Mouse (Mus musculus) olfactory bulb, adult 2 months (tissue): ENCODE results near the gene Dtx1. TPM values are rescaled to one million over a fixed set of nuclear protein-coding genes. Genes with fewer than 3 reads are reported as not detected.

ENCODE experiments used
- H3K27ac ChIP-seq: fragments of 200-500 bp; 2 replicates; pipeline ENCODE4 v1.5.1; 2012; ENCODE audit warnings: low read depth, low read length; ENCODE audit not compliant: insufficient read depth
- H3K4me1 ChIP-seq: fragments of 200-500 bp; 2 replicates; pipeline ENCODE4 v1.6.1; 2012; ENCODE audit warnings: low read length; ENCODE audit not compliant: control insufficient read depth, insufficient read depth
- H3K4me3 ChIP-seq: fragments of 200-500 bp; 2 replicates; pipeline ENCODE4 v1.5.1; 2012; ENCODE audit warnings: mild to moderate bottlenecking, low read depth, low read length, moderate library complexity; ENCODE audit not compliant: insufficient read depth
- CTCF ChIP-seq: fragments of 200-500 bp; IDR thresholded peaks from 2 replicates; pipeline ENCODE4 v1.5.1; 2012; ENCODE audit warnings: low read depth, mild to moderate bottlenecking, low read length, moderate library complexity; ENCODE audit not compliant: insufficient read depth
- POLR2A ChIP-seq: fragments of 200-500 bp; IDR thresholded peaks from 2 replicates; pipeline ENCODE4 v1.6.1; 2012; ENCODE audit warnings: mild to moderate bottlenecking, low read depth, low read length, moderate library complexity; ENCODE audit not compliant: insufficient read depth
- WGBS: fragments of 180-500 bp; shearing (Covaris S2); methylation state at CpG from one replicate; pipeline ENCODE4 v1.1.7; 2018; 5-methylcytosine and 5-hydroxymethylcytosine counted together
- polyA plus RNA-seq: library from polyadenylated mRNA; stranded (reverse); fragments of >200 nt; gene quantifications from 2 replicates; pipeline ENCODE4 v1.2.4, GENCODE M21; 2012; ENCODE audit warnings: low replicate concordance; ENCODE audit not compliant: missing spikeins, insufficient read depth, insufficient read length

Dtx1 gene
- polyA plus RNA-seq, 1 experiment: not detected

GRCm38 (mm10) chr5:120729319-120729718 lies 17.6 kb upstream of the Dtx1 start:
- TF ChIP-seq POLR2A (no peak), CTCF (no peak)
- Histone ChIP-seq H3K27ac (no peak overlapping the region), H3K4me1 (peaks cover 13% of the 10 kb centered on the region), H3K4me3 (no peak overlapping the region)
- 30% methylated on average over 10 of the region's 10 CpGs for WGBS

DNA sequence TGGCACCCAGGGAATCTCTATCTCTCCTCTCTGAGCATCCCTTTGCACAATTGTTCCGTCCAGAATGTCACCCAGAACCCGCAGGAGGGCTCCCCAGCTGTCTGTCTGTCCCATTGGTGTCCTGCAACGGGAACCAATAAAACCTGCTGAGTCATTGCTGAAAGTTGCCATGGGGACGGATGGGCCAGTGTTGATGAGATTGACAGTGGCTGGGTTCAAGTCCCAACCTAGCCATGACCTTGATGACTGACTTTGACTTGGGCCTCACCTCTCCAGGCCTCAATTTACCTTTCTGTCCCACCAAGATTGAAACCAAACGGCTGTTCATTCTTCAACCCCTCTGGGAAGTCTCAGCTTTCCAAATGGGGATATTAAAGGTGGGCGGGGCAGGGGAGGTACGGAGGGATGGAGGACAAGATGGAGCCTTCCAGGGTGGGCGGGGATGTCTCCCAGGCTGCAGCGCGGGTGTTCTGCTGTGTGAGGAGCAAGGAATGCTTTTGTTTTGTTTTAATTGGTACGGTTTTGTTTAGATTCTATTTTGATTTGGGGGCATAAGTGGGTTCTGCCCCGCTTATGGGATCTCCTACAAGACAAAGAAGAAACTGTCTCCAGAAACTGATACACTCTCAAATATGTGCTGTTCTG lies 14.2 kb upstream of the Dtx1 start:
- WGBS: 48% methylated on average over 12 of the region's 12 CpGs
- Histone ChIP-seq H3K27ac (no peak overlapping the region), H3K4me3 (no peak overlapping the region), H3K4me1 (peaks cover 13% of the 10 kb centered on the region; the same call in 1 of the 2 replicates)
- no peak for TF ChIP-seq POLR2A
- no peak for TF ChIP-seq CTCF

DNA sequence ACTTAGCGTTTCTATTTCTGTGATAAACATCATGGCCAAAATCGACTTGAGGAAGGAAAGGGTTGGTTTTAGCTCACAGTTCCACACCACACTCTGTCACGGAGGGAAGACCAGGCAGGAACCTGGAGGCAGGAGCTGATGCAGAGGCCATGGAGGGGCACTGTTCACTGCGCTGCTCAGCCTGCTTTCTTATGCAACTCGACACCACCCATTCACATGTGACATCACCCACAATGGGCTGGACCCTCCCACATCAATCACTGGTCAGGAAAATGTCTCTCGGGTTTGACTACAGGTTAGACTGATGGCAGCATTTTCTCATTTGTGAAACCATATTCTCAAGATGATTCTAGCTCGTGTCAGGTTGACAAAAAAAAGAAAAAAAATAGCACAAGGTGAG lies 9.3 kb upstream of the Dtx1 start:
- TF ChIP-seq POLR2A (no peak), CTCF (no peak)
- Histone ChIP-seq H3K27ac (no peak overlapping the region), H3K4me1 (0 out of 2 replicates have a peak, but pooled peaks cover 1% of the 10 kb centered on the region), H3K4me3 (no peak overlapping the region)
- WGBS: 58% methylated on average over 7 of the region's 7 CpGs

DNA sequence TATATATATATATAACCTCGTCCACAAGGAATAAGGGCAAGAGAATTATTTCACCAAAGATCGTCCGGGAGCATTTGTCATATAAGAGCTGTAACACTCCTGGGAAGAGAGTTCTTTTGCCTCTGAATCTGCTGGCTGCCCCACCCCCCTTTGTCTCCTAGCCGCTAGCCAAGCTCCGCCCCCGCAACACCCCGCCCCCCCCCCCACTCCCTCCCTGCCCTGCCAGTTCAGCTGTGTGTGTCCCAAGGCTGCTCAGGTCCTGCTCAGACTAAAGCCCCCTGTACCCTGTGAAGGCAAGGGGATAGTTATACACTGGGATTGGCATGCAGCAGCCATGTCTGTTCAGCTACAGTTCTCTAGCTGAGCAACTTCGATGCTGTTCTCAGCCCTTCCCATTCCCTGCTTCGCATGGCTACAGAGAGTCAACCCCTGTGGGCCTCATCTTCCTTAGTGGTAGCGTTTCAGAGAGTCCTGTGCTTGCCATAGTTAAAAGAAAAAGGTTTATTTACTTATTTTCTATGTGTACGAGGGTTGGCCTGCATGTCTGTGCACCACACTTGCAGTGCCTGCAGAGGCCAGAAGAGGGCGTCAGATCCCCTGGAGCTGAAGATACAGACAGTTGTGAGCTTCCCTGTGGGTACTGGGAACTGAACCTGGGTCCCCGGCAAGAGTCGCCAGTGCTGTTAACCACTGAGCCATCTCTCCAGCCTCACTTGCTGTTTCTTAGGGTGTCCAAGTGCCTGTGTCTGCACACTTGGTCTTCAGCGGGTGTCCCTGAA lies 7.1 kb upstream of the Dtx1 start:
- Histone ChIP-seq H3K27ac (no peak overlapping the region), H3K4me1 (peaks cover 5% of the 10 kb centered on the region; the same call in 1 of the 2 replicates), H3K4me3 (no peak overlapping the region)
- 49% methylated on average over 15 of the region's 15 CpGs for WGBS
- TF ChIP-seq POLR2A: no peak
- no peak for TF ChIP-seq CTCF

DNA sequence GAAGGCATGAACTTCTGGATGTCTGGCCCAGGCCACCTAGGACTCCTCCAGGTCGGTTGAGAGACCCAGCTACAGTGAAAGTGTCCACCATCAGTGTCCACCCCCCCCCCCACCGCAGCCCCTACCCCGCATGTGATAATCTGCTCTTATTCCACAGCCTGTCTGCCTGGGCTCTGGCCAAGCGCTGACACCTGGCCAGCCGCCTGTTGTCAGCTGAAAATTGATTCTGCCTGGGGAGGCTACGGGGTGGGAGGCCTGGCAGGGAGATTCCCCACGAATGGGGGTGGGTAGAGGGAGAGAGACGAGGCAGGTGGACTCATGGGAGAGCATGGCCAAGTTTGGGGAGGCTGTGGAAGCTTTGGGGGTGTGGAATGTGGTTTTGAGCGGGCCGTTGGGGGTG lies 5.4 kb upstream of the Dtx1 start:
- H3K4me1 ChIP-seq: peaks cover 8% of the 10 kb centered on the region; the same call in 1 of the 2 replicates
- H3K27ac ChIP-seq: no peak overlapping the region
- no peak overlapping the region for H3K4me3 ChIP-seq
- 70% methylated on average over 10 of the region's 10 CpGs for WGBS
- TF ChIP-seq POLR2A (no peak), CTCF (no peak)

DNA sequence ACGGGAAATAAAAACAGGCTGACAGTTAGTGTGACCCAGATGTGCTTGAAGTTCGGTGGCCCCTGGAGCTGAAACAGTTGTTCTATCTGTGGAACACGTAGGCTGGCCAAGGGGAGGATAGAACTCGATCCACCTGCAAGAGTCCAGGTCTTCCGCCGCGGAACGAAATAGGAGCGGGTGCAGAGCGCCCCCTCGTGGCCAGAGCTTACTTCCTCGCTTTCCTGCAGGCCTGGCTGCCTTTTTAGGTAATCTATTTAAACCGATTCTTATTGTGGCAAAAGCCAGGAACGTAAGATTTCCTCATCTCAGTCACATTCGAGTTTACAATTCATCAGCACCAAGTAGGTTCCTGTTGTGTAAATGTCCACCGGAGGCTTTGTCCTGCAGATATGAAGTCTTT lies 2.6 kb upstream of the Dtx1 start:
- 4% methylated on average over 16 of the region's 16 CpGs for WGBS
- Histone ChIP-seq H3K4me3 (no peak overlapping the region), H3K27ac (no peak overlapping the region), H3K4me1 (peaks cover 19% of the 10 kb centered on the region)
- peak; percentile 85 for TF ChIP-seq CTCF
- no peak for TF ChIP-seq POLR2A

- H3K4me1 ChIP-seq: peaks cover 26% of the 10 kb centered on the region
- WGBS: 72% methylated on average over 8 of the region's 8 CpGs
- H3K4me3 ChIP-seq: no peak overlapping the region
- H3K27ac ChIP-seq: no peak overlapping the region
- TF ChIP-seq POLR2A (no peak), CTCF (no peak)
Measured at GRCm38 (mm10) chr5:120712721-120713120, 994 bp upstream of the Dtx1 start.

DNA sequence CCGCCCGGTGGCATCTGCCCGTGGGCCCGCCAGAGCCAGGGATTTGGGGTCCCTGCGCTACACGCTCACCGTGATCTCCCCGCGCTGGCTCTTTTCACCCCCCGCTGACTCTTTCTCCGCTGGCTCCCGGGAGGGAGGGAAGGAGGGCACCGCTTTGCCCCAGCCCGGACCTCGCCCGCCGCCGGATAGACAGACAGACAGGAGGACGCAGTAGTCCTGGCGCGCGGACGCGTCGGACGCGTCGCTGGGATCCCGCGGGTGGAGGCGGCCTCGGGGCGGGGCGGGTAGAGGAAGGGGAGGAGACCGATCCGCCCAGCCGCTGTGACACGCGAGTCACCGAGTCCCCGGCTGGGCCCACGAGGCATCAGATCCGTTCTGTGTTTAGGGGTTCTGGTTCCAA lies 311 bp downstream of the Dtx1 start:
- Histone ChIP-seq H3K4me3 (peak overlapping the region; percentile 67), H3K4me1 (peaks cover 35% of the 10 kb centered on the region), H3K27ac (peak overlapping the region; percentile 54)
- WGBS: under 1% methylated on average over 38 of the region's 43 CpGs
- TF ChIP-seq POLR2A (peak; percentile 46), CTCF (no peak)

DNA sequence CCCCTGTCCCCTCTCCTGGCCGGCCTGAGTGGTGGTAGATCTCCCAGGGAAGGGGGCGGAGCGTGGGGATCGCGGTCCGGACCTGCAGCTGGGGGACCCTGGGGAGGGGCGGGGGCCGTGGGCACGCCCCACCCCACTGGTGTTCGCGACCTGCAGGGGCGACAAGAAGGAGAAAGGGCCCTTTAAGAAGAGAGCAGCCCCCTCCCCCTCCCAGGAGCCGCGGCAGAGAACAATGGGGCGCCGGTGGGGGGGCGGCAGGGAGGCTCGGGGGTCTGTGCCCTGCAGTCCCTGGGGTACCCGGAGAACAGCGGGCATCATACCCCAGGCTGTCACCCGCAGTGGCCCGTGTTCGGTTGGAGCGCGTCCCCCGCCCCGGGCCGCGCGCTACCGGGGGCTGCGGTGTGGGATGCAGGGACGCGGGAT lies 890 bp downstream of the Dtx1 start:
- no peak for TF ChIP-seq POLR2A
- Histone ChIP-seq H3K27ac (peak overlapping the region; percentile 54), H3K4me3 (peak overlapping the region; percentile 67), H3K4me1 (peaks cover 40% of the 10 kb centered on the region)
- under 1% methylated on average over 33 of the region's 34 CpGs for WGBS
